Mouse (Mus musculus): ENCODE data around the gene Serf2.
"Not testable (repeated sequence)": the region's sequence is repeated elsewhere in the genome, so short reads cannot be mapped to it uniquely, and the experiment has no call there.

The Serf2 gene

DNA sequence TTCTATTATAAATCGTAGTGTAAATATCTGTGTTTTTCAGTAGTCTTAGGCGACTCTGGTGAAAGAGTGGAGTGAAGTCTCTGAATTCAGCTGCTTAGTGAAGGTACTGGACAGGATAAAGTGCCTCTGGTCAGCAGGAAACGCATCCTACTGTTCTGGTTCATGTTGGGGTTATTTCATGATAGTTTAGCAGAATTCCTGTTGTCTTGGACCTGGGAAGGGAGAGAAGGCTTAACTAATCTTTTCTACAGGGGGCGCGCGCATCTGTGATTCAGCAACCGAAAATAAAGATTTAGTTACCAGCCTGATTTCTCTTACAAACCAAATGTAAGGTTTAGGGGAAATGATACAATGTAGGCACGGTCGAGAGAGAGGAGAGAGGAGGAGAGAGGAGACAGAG, 859 bp upstream of the Serf2 start:
- peak; percentile 68 for DNase-seq

- no peak for DNase-seq
Measured at GRCm38 (mm10) chr2:121449545-121450011, 583 bp downstream of the Serf2 start.

GRCm38 (mm10) chr2:121450093-121450492, 1.1 kb downstream of the Serf2 start:
- DNase-seq, result no peak

- no peak for DNase-seq
Measured at GRCm38 (mm10) chr2:121452361-121452760, 3.4 kb downstream of the Serf2 start.

DNA sequence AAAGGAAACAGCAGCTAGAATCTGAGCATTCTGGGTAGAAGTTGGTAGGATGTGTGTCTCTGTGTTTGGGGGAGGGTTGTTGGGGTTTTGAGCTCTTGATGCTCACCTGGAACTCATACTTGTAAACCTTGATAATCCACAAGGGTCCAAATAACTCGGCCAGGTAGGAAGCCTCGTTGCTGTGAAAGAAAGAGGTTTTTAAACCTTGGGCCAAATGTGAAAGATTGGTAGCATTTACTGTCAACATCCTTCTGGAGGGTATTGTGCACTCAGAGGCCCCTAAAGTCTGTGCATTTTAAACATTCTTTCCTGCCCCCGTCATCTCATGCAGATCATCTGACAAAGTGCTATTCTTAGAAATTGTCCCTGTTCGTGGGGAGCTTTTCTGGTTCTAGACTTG, 4.0 kb downstream of the Serf2 start, which contains the start of gene Hypk:
Gene Hypk, plus strand, starts transcription at position 301 of the 400 bp plus-strand sequence.
- no peak for DNase-seq

DNA sequence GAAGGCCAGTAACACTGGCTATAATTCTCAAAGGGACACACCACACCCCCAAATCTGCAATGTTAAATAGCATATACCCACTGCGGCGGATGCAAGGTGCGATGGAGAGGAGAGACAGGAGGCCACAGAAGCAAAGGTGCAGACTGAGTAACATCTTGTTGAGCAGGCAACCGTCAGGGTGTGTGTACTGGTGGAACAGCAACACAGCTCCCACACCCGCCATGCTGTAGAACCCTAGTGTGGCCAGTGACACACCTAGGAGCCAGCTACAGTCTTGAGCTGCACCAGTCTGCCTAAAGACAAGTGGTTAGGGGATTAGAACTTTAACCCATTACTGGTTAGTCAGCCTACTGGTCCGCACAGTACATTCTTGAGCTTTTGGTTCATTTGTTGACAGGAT, 4.9 kb downstream of the Serf2 start:
- DNase-seq, result no peak

DNA sequence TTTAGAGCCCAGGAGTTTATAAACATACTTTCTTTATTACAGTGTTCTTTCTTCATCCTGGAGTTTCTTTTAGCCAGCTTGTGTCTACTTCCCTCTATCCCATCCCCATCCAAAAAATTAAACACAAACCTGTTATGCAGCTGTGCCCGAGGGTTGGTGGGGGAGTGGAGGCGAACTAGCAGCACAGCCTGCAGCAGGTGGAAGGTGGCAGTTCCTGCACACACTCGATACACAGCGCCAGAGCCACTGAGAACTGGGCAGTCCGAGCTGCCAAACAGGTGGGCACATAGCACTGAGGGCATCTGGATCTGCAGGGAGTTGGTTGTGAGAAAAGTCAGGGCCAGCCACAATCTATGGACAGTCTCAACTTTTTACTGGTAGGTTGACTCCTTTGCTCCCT, 6.5 kb downstream of the Serf2 start:
- DNase-seq, result no peak

DNA sequence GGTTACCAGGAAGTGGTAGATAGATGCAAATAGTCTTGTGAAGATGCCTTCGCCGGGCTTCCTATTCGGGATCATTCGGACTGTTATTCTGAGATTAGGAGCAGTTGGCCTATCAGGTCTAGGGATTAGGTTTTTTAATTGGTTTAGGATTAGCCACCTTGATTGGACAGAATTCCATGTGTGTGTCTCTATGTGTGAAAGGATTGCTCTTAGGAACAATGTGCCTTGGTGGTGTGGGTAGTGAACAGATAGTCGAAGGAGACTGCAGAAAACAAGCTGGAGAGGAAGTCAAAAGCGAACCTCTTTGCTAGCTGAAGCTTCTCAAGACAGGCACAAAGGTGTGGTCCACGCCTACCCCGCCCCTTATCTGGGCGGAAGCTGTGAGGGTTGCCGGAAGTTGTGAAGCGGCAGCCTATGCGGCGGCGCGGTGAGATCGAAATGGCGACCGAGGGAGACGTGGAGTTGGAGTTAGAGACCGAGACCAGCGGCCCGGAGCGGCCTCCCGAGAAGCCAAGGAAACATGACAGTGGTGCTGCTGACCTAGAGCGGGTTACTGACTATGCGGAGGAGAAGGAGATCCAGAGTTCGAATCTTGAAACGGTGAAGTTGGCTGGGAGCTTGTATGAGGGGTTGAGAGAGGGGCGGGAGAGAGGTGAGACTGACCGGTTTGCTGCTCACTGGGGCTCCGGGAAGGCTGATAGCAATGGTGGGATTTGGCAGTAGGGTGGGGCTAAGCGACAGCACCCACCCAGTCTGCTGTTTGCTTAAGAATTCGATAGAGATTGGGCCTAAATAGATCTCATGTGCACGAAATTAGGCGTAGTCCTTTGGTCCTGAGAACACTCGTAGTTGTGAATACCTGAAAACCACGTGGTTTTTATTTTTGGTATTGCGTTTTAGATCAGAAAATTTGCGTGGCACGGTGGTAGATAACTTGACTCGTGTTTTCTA, 8.0 kb downstream of the Serf2 start, which contains the start of gene Serinc4:
Gene Serinc4, minus strand, starts transcription at position 90 of the 951 bp plus-strand sequence.
- peak; percentile 93 for DNase-seq

DNA sequence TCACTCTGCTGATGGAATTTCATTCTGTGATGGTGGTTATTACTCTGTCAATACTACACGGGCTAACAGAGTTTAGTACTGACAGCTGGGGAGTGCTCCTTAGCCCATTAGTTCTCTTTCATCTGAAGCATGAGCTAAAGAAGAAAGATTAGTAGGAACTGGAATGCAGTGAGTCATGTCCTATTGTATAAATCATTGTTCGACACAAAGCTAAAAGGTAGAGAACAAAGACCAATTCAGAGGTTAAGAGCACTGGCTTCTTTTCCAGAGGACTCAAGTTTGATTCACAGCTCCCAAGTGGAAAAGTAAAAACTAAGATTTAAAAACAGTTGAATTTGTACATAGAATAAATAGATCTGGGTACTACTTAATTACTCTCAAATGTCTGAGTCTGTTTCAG, 11.1 kb downstream of the Serf2 start:
- no peak for DNase-seq

DNA sequence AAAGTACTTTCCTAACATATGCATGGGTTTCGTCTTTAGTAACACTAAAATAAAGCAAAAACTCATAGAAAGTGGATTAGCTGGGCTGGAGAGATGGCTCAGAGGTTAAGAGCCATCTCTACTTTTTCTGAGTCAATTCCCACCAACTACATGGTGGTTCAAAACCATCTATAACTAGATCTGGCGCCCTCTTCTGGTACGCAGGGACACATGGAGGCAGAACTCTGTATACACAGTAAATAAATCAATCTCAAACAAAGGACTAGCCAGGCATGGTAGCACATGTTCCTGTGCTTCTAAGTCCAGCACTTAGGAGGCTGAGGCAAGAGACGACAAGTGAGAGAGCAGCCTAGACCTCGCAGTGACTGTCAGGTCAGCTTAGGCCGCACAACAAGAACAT, 20.0 kb downstream of the Serf2 start:
- DNase-seq, result not testable (repeated sequence)

DNA sequence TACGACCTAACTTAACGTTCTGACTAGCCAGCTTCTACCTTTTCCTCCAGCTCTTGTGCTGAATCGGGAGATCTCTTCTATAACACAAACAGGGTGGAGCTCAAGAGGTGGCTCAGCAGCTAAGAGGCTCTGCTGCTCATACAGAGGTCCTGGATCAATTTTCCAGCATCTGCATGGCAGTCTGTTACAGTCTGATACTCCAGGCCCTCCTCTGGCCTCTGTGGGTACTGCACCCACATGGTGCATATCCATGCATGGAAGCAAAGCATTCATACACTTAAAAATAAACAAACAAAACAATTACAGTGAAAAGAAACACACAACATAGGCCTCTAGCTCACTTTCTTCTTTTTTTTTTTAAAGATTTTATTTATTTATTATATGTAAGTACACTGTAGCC, 23.8 kb downstream of the Serf2 start:
- not testable (repeated sequence) for DNase-seq

DNA sequence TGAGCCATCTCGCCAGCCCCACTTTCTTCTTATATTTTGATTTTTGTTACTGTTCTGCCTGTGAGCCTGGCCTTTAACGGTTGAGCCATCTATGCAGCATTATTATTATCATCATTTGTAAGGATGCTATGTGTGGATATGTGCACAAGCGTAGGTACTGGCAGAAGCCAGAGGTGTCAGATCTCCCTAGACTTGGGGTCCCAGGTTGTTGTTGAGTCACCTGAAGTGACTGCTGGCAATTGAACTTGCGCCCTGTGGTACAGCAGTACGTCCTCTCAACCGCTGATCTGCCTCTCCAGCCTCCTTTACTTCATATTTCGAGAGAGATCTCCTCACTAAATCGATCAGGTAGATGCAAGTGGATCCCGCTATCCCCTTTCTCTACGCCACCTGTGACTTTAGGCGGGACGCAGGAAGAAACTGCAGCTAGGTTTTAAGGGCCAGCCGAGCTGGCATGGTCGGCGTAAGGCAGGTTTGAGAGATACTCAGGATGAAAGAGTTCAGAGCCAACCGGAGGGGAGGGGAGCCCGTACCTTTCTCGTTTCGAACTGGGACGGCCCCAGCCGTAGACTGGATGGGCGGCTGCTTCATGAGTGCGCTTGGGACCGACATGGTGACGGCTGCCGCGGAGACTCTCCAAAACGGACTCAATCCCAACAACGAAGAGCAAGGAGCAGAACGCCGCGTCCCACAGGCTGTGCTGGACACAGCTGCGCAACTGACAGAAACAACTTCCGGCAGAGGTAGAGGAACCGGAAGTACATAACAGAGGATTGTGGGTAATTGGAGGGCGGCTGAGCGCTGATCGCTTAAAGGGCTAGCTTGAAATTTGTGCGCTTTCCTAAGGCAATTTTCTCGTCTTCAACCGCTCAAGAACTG, 24.5 kb downstream of the Serf2 start, which contains the start of gene Mfap1b:
Gene Mfap1b, minus strand, starts transcription at position 767 of the 879 bp plus-strand sequence.
- DNase-seq, result peak; percentile 93

DNA sequence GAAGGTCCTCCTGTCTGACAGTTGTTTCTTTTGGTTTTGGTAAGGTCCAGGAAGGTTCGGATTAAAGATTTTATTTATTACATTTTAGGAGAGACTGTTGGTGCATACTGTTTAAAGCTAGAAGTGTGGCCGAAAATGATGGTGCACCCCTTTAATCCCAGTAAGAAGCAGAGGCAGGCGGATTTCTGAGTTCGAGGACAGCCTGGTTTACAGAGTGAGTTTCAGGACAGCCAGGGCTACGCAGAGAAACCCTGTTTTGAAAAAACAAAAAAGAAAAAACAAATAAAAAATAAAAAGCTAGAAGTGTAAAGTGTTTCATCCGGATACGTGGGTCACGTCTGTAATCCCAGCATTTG, 25.2 kb downstream of the Serf2 start:
- no peak for DNase-seq

GRCm38 (mm10) chr2:121475306-121475705, 26.3 kb downstream of the Serf2 start:
- not testable (repeated sequence) for DNase-seq

DNA sequence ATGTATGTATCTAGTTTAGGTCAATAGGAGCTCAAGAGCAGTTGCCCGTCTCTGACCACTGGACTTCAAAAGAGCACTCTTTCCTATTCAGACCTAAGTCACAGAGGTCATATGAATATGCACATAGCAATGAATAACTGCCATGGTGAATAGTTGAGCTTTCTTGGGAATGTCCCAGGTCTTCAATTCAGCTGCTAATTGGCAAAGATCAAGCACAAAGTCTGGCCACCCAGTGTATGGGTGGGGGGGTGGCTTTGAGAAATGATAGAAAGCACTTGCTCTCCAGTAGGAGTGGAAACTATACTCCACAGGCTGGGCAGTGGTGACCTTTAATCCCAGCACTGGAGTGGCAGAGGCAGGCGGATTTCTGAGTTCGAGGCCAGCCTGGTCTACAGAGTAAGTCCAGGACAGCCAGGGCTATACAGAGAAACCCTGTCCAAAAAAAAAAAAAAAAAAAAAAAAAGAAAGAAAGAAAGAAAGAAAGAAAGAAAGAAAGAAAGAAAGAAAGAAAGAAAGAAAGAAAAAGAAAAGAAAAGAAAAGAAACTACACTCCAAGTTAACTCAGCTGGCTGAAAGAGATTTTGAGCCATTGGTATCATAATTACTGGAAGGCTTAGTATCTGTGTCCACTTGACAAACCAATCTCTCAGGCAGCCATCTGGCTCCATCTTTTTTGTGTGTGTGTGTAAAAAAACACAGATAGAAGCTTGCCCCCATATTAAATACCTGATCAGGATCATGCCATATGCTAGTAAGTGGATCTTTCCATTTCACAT, 28.7 kb downstream of the Serf2 start:
- no peak for DNase-seq

GRCm38 (mm10) chr2:121480498-121480897, 31.5 kb downstream of the Serf2 start:
- DNase-seq, result peak; percentile 31

GRCm38 (mm10) chr2:121480916-121481315, 31.9 kb downstream of the Serf2 start:
- not testable (repeated sequence) for DNase-seq

DNA sequence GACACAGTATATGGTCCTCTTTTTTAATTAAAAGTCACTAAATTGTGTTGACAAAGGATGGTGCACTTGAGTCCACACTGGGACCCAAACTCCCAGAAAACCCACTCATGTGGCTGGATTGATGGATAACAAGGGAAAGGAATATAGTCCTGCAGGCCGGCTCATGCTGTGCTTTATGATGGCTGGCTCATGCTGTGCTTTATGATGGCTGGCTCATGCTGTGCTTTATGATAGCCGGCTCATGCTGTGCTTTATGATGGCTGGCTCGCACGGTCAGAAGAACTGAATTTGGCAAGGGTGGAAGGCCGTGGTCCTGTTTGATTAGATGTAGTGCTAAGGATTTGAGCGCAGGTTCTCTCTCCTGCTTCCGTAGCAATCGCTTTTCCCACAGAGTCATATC, 34.6 kb downstream of the Serf2 start:
- no peak for DNase-seq

DNA sequence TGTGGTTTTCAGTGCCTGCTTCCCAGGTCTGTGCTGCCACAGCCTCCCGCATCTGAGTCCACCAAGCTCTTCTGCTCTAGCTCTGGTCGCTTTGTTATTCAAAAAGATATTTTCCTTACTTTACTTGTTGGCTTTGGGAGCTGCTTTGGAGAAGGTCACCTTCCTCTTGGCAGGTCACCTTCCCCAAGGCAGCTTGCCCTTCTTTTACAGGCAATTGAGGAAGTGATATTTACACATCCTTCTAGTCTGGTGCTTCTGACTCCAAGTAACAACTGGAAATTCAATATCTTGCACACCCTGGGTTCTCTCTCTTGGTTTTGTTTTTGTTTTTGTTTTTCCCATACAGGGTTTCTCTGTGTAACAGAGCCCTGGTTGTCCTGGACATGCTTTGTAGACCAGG, 35.4 kb downstream of the Serf2 start:
- not testable (repeated sequence) for DNase-seq

DNA sequence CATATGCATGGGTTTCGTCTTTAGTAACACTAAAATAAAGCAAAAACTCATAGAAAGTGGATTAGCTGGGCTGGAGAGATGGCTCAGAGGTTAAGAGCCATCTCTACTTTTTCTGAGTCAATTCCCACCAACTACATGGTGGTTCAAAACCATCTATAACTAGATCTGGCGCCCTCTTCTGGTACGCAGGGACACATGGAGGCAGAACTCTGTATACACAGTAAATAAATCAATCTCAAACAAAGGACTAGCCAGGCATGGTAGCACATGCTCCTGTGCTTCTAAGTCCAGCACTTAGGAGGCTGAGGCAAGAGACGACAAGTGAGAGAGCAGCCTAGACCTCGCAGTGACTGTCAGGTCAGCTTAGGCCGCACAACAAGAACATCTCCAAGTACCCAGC, 52.6 kb downstream of the Serf2 start:
- not testable (repeated sequence) for DNase-seq

DNA sequence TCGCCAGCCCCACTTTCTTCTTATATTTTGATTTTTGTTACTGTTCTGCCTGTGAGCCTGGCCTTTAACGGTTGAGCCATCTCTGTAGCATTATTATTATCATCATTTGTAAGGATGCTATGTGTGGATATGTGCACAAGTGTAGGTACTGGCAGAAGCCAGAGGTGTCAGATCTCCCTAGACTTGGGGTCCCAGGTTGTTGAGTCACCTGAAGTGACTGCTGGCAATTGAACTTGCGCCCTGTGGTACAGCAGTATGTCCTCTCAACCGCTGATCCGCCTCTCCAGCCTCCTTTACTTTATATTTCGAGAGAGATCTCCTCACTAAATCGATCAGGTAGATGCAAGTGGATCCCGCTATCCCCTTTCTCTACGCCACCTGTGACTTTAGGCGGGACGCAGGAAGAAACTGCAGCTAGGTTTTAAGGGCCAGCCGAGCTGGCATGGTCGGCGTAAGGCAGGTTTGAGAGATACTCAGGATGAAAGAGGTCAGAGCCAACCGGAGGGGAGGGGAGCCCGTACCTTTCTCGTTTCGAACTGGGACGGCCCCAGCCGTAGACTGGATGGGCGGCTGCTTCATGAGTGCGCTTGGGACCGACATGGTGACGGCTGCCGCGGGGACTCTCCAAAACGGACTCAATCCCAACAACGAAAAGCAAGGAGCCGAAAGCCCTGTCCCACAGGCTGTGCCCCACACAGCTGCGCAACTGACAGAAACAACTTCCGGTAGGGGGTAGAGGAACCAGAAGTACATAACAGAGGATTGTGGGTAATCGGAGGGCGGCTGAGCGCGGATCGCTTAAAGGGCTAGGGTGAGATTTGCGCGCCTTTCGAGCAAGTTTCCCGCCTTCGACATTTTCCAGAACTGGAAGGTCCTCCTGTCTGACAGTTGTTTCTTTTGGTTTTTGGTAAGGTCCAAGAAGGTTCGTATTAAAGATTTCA, 57.2 kb downstream of the Serf2 start, which contains the start of the genes Mfap1a and Wdr76:
Gene Mfap1a, minus strand, starts transcription at position 724 of the 941 bp plus-strand sequence.
Gene Wdr76, plus strand, starts transcription at position 782 of the 941 bp plus-strand sequence.
- peak; percentile 96 for DNase-seq
